Mouse (Mus musculus): ENCODE measurements around the gene Defb19.

DNA sequence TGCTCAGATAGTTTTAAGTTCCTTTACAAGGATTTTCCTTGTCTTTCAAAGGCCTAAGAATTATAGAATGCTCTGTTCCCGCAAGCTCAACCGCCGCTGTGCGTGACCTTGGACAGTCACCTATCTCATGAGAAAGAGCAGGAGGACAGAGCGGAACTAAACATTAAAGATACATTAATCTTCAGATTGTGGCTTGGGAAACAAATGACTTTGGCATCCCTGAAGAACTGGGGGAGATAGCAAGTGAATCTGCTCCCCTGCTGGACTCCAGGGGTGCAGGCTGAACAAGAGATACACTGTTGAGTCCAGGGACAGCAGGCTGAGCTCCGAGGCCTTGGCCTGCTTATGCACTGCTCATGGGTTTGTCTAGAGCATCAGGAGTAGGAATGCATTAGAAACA is 20.0 kb upstream of the Defb19 start:
- TF ChIP-seq HCFC1 (IDR thresholded peaks at IDR 0.05; ENCODE audit: borderline replicate concordance, insufficient read depth, low read length) (no peak), MAFK (IDR thresholded peaks at IDR 0.05; ENCODE audit: insufficient read depth, low read depth, low read length) (no peak), CHD2 (IDR thresholded peaks at IDR 0.05; ENCODE audit: low read depth, low read length) (no peak)

Data from ES-E14 (cell line).